Mouse (Mus musculus): Measurements from ENCODE around the gene Dlg2. TPM values are rescaled to one million over a fixed set of nuclear protein-coding genes. Genes with fewer than 3 reads are reported as not detected.

Dlg2 gene
- 1 to 10 TPM; 2.7 to 2.9 TPM for total RNA-seq (2021)

DNA sequence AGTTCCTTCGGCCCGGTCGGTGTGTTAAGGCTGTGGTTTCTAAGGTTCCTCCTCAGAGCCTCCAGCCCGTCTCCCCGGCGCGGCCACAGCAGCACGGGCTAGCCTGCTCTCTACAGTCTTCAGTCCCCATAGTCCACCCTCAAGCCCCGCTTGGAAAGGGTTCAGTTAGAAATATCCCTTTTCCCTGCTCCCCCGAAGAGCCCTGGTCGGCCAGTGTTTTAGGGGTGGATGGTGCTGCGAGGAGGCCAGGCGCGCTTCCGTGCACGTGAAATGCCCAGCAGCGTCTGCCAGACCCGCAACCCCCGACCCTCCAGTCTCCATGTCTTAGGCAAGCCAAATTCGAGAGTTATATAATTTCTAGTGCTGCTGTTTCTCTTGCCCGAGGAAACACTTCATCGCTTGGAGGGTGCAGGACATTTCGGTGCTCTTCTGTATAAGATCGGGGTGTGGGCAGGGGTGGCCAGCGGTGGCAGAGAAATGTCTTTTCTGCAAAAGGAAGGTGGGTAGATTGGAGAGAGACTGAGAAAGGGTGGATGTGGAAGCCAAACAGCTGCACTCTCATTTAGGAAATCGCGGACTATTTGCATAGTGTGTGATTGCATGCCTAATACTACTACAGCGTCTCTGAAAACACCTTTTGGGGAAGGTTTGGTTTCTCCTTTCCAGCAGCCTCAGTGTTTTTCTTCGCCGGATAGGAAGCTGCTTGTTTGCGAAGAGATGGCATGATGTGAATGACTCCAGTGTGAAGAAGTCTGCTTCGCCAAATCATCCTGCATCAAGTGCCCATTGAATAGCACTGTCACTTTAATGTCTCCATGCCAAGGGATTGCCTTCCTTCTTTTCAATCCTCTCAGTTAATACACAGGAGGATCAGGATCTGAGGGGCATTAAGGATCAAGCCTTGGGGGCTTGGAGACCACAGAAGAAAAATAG lies at the start of gene Dlg2:
Gene Dlg2, plus strand, starts transcription at position 360 of the 933 bp plus-strand sequence.
- DNase-seq = no peak

DNA sequence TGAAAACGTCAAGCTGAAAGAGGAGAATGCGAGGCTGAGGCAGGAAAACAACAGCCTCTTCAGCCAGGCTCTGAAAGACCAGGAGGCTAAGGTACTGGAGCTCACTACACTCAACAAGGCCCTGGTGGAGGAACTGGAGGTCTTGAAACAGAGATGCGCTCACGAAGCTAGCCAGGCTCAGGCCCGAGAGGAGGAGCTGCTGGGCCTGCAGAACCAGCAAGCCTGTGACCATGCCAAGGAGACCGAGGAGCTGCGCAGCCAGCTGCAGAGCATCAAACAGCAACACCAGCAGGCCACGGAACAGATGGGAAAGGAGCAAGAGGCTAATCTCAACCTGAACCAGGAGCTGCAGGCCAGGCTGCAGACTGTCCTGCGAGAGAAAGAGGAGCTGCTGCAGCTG lies 49.5 kb upstream of the Dlg2 start:
- peak; percentile 22 for DNase-seq

DNA sequence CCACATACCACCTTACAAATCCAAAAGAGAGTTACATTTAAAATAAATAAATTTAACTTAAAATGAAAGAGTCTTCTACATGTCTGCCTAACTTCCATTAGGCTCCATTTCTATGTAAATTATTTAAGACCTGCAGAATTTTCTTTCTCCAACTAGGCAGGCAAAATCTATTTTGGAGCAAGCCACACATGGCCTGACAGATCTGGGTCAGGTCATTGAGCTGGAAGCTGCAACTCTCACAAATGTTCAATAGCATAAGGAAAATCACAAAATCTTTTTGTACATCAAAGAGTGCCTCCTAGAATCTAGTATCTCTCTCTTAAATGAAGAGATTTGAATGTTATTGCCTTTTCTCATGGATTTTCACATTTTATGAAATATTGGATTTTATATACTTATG lies 44.3 kb upstream of the Dlg2 start:
- no peak for DNase-seq

DNA sequence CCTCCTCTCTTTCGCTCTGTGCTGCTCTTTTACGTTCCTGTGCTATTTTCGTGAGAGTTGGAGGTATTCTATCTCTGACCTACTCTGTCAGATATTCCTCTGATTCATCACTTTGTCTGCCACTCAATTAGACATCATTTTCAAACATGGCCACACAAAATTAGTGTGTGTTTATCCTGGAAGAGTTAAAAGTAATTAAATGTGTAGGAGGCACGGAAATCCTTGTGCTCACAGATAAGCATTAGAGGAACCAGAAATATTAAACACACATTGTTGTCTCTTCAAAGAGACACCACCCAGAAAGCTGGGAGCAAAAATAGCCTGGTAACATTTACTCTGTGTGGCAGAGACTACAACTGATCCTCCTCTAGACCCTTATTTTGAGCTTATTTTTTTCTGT lies 36.4 kb upstream of the Dlg2 start:
- no peak for DNase-seq

DNA sequence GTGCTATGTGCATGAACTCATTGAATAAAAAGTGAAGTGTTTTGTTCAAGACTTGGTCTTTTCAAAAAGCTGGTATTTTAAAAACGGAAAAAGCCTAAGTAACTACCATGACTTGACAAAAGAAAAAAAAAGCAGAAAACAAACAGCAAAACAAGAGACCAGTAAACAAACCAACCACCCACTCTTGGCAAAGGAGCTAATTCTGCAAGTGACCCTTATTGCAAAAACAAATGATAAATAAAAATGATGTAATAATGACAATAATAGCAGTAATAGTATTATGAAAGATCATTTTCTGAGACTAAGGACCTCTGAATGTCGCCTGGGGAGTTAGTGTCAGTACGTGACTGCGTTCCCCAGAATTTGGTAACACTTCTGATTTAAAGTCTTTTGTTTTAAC lies 34.4 kb upstream of the Dlg2 start:
- no peak for DNase-seq

DNA sequence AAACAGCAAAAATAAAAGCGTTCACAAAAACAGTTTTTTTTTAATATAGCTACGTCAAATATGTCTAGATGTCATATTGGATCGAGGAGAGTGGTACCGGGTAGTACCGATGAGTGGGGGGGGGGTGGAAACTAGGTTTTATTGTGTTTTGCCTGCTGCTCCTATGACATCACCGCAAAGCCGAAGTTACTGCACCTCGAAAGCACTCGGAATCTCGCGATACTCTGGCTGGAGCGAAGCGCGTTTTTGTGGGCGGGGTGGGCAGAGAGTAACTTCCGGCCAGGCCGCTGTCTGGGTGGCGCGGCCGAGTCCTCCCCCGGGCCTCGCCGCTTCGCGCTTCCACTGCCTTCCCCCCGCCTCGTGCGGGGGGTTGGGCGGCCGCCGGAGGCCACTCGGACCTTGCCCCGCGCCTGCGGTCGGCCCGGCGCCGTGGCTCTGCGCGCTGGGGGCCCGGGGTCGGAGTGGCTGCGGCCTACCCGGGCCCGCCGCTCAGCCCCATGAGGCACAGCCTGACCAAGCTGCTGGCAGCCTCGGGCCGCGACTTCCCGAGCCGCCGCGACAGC lies 33.9 kb upstream of the Dlg2 start, which contains the start of gene Crebzf:
Gene Crebzf, plus strand, starts transcription at position 212 of the 563 bp plus-strand sequence.
- peak; percentile 97 for DNase-seq

DNA sequence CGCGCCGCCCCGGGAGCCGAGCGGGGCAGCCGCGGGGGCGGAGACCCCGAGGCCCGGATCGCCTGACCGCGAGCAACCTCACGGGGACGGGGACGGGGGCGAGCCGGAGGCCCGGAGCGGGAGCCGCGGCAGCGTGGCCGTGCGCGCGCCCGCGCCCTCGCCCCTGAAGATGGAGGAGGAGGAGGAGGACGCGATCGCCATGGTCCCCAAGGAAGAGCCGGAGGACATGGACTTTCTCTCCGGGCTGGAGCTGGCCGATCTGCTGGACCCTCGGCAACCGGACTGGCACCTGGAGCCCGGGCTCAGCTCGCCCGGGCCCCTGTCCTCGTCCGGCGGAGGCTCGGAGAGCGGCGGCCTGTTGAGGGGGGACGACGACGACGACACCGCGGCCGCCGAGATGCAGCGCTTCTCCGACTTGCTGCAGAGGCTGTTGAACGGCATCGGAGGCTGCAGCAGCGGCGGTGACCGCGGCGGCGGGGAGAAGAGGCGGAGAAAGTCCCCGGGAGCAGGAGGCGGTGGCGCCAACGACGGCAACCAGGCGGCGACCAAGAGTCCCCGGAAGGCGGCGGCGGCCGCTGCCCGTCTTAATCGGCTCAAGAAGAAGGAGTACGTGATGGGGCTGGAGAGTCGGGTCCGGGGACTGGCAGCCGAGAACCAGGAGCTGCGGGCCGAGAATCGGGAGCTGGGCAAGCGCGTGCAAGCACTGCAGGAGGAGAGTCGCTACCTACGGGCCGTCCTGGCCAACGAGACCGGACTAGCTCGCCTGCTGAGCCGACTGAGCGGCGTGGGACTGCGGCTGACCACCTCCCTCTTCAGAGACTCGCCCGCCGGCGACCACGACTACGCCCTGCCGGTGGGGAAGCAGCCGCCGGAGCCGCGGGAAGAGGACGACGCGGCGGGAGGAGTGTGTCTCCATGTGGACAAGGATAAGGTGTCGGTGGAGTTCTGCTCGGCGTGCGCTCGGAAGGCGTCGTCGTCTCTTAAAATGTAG lies 33.1 kb upstream of the Dlg2 start:
- DNase-seq = peak; percentile 79

DNA sequence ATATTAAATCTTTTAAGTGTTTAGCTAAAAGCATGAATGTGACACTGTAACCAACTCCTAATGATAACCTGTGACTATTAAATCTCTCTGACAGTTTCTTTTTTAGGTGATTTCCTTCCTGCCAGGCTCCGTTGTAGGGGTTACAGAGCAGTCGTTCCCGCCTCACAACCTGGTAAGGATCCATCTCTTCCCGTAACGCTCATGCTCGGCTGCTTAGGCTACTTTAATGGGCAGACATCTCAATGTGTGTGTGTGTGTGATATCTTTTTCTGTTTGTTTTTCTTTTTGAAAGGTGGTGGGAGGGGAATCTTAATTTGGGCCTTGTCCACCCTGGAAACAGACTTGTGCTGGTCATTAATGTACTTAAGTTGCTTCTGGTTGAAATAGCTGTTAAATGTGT lies 32.3 kb upstream of the Dlg2 start:
- no peak for DNase-seq

DNA sequence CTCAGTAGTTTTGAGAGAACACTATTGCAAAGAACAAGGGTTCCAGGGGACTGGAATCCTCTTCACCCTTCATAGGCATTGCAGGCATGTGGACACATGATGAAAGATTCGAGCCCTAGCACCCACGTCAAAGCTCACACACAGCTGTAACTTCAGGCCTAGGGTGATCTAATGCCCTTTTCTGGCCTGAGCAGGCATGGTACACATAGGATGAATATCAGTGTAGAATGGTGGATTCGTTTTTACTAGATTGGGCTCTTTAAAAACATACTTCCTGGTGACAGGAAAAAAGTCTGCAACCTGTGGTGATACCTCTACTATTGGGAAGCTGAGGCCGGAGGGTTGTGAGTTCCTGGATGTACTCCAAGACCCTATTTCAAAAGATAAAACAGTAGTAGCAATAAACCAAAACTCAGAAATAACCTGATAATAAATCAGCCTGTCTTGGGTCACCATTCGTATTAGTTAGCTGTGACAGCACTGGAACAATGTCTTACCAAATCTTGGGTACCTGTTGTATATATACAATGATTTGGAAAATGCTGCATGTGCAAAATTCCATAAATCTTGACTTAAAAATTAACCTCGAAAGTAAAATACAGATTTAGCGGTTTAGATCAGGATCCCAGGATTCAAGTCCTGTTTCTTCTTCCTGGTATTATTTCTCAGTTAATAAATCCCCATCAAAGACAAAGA lies 20.2 kb upstream of the Dlg2 start:
- no peak for DNase-seq

DNA sequence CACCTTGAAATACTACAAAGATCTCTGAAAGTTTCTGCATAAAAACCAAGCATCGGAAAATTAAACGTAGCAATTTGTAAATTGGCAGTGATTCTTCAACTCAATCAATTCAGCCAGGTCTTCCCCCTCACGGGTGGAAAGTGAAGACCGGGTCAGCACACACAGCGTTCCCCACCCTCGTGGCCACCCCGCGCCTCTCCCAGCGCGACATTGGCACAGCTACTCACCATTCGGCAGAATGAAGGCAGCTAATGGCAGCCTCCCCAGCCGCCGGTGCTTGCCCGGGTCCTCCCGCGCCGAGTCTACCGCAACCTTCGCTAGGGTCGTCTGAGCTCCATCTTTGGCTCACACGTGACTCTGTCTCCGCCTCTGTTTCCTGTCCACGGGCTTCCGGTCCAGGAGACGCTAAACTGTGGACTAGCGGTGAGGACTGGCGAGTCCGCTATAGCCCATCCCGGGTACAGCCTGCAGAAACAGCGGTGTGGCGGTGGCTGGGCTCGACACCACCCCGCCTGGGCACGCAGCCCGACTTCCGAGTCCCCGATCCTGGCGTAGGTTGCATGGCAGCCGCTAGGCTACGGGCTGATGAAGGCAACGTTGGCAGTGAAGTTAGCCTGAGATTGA lies 19.5 kb upstream of the Dlg2 start, which contains the start of gene Tmem126a:
Gene Tmem126a, minus strand, starts transcription at position 385 of the 624 bp plus-strand sequence.
- peak; percentile 87 for DNase-seq

DNA sequence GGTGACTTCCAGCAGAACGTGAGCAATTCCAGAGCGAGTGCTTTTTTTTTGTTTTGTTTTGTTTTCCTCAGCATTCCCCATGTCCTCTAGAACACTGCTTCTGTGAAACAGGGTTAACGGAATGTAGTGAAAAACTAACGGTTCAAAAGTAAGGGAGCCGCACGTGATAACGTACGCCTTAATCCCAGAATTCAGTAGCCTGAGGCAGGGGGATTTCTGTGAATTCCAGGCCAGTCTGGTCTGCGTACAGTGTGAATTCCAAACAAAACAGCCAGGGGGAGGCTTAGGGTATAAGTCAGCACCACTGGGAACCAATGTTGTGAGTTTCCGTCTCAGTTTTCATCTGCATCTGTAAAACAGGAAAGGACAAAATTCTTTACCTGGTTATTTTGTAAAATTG lies 19.0 kb upstream of the Dlg2 start:
- DNase-seq = no peak

DNA sequence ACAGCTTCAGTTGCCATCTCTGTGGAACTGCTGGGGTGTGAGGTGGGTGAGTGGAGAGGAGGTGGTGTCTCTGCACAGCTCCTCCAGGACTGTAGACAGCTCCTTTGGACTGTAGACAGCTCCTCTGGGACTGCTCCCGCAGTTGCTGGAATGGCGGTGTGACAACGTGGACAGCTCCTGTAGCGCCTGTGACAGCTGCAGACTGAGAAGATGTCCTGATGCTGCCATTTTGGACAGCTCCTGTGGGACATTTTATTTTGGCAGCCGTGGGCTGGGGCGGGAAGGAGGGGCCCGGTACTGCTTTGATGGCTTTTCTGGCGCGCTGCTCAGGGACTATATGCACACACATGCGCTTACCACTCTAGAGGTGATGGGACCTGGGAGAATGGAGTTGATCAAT lies 16.1 kb upstream of the Dlg2 start:
- peak; percentile 36 for DNase-seq

DNA sequence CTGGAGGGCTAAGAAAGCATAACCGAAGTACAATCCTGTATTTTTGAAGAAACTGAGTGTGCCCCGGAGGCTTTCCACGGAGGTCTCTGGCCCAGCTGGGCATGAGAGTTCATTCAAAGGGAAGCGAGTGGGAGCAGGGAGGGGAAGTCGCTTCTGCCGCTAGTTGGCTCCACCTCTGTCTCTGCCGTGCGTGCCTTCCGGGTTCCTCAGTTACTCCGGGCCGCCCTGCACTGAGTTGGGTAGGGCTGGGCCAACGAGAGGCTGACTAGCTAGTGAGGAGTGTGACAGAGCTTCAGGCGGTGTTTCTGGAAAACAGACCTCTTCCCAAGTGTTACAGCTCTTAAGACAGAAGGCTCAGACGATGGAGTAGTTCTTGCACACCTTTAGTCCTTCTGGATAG lies 15.5 kb upstream of the Dlg2 start:
- DNase-seq = peak; percentile 47

DNA sequence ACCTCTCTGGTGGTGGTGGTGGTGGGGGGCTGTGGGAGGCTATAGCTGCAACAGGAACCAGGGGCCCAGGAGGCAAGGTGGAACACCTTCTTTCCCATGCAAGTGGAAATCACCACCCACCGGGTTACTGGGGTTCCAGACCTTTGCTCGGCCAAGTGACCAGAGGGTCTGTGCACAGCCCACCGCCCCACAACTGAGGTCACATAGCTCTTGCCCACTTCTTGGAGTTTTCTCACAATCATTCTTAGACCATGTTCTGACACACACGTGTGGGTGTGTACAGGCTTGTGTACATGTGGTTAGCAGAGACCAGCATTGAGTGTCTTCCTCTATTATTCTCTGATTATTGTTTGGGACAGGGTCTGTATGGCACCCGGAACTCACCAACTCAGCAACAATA lies 15.0 kb upstream of the Dlg2 start:
- no peak for DNase-seq

DNA sequence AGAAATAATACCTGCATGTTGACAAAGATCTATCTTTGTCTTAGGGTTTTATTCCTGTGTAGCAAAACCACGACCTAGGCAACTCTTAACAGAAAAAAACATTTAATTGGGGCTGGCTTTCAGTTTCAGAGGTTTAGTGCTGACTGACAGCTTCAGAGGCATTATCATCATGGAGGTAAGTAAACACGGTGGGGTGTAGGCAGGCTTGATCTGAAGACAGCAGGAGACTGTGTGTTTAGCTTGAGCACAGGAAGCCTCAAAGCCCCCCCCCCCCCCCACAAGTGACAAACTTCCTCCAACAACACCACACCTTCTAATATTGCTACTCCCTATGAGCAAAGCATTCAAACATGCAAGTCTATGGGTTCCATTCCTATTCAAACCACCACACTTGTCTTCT lies 3.0 kb upstream of the Dlg2 start:
- DNase-seq = no peak

DNA sequence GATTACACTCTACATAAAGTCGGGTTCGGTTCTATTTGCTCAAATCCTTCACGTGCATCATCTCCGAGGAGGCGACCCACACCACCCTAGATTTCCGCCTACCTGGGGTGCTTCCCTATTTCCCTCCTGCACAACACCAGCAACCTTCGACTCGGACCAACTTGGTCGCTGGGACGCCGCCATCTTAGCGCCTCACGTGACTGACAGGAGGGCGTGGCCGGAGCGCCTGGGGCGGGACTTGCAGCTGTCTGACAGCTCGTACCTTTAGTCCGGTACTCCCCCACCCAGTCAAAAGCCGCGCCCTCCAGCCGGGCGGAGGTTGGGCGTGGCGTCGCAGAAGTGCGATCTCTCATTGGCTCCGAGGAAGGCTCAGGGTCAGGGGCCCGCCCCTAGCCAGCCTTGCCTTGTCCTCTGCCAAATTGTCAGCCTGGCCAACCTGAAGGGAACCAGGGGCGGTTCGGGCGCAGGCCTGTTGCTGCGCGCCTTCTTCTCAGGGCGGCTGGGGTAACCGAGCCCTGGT lies 619 bp upstream of the Dlg2 start, which contains the start of gene Tmem126b:
Gene Tmem126b, minus strand, starts transcription at position 209 of the 520 bp plus-strand sequence.
- peak; percentile 99 for DNase-seq

DNA sequence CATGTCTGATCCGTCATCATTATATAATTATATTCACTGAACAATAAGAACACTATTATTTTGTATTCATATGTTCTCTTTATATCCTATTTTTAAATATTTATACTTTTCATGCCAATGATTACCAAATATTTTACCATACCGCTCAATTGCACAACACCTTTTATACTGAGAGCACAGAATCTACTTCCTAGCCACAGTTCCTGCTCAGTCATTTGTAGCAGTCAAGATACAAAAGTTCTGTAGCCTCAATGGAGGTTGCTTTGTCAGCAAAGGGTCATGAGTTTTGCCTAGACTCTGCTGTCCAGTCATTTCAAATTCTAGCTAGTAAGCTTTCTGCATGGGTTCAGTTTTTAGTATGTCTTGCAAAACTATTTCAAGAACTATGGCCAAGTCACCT lies 6.1 kb downstream of the Dlg2 start:
- no peak for DNase-seq

DNA sequence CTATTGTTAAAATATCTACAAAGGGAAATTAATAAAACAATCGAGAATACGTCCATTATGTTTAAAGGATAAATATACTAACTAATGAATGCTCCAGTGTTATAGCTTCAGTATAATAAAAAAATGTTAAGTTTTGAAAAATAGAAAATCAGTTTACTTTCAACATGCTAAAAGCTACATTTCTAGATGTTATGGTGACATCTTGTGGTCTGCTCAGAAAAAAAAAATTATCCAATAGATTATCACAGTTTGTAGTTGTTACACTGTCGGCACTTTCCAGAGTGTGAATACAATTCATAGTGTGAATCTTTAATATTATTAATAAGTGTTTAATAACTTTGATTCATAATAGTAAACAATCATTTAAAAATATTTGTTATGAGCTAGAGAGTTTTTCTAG lies 31.7 kb downstream of the Dlg2 start:
- no peak for DNase-seq

DNA sequence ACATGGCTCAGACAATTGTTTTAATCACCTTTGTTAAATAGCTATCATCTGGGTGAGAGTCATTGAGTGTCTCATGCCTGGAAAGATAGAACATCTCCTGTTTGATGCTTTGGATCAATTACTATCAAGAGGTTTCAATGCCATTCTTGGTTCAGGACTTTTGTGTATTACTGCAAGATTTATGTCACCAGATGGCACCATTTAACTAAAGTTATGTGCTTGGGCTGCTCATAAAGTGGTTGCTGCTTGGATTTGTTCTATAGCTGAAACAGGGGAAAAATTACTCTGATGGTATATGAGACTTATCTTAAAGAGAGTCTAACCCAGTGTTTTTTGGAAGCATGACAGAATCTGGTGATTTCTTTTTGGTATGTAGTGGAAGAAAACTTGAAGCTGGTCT lies 35.8 kb downstream of the Dlg2 start:
- DNase-seq = no peak

DNA sequence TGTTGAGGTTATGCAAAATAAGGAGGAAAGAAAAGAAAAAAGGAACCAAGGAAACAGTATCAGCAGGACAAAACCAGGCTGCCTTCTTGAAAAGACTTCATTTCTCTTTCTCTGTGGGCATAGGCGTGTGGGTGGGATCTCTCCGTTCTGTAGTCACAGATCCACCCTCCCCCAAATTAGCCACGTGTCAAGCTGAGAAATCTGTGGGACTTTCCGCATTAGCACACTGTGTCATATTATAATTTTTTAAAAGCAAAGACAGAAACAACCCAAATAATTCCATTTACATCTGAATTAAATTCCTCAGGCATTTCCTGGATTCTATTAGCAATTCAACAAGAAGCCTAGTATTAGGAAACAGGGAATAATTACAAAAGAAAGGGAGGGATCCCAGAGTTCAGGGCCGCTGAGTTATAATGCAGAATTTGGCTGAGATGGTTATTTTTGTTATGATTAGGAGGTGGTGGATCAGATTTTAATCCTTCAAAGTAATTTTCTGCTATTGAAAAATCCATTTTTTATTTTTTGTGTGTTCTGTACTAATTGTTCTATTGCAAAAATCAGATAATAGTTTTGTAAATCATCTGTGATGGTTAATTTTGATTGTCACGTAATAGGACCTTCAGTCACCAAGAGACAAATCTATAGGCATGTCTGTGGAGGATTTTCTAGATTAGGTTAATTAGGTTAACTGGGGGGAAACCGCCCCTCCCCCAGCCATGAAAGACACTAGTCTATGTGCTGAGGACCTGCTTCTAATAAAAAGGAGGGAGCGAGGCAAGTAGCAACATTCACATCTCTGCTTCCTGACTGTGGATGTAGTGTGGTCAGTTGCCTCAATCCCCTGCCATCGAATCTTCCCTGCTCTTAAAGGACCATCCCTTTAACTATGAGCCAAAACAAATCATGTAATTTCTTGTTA lies 63.3 kb downstream of the Dlg2 start:
- DNase-seq = no peak

All from heart, postnatal 4 days (tissue).